Mouse (Mus musculus) G1E (cell line): ENCODE results near the gene Kif5c. TPM values are rescaled to one million over a fixed set of nuclear protein-coding genes. Genes with fewer than 3 reads are reported as not detected.

Experiments used
- ATAC-seq: 2 replicates; pipeline ENCODE4 v1.8.0; 2016; ENCODE audit warnings: mild to moderate bottlenecking; ENCODE audit not compliant: insufficient number of reproducible peaks, poor library complexity, low FRiP score, severe bottlenecking; ENCODE audit errors: extremely low read depth
- DNase-seq: peaks from one replicate; pipeline ENCODE4 v3.0.0; 2012; ENCODE audit warnings: low spot score
- H3K27me3 ChIP-seq: 2 replicates; pipeline ENCODE4 v1.6.1; 2012; ENCODE audit warnings: mild to moderate bottlenecking, low read length, inconsistent platforms; ENCODE audit not compliant: insufficient read depth
- H3K36me3 ChIP-seq: replicated peaks from 2 replicates; pipeline ENCODE3; 2012; ENCODE audit warnings: mild to moderate bottlenecking, inconsistent platforms
- H3K4me1 ChIP-seq: 2 replicates; pipeline ENCODE4 v1.6.1; 2012; ENCODE audit warnings: low read depth, low read length, inconsistent platforms, mixed read lengths; ENCODE audit not compliant: insufficient read depth
- H3K4me3 ChIP-seq: 2 replicates; pipeline ENCODE4 v1.5.1; 2012; ENCODE audit warnings: low read depth, mild to moderate bottlenecking, inconsistent platforms, low read length, moderate library complexity, mixed read lengths
- H3K9me3 ChIP-seq: replicated peaks from 2 replicates; pipeline ENCODE4 v1.6.1; 2012; ENCODE audit warnings: inconsistent platforms
- CTCF ChIP-seq: IDR thresholded peaks from 2 replicates; pipeline ENCODE4 v1.5.1; 2012; ENCODE audit warnings: low read depth, low read length, inconsistent platforms, mixed read lengths
- GATA1 ChIP-seq: IDR thresholded peaks from 2 replicates; pipeline ENCODE4 v1.6.1; 2012; ENCODE audit warnings: borderline replicate concordance, low read length, inconsistent platforms, mixed read lengths
- GATA2 ChIP-seq: IDR thresholded peaks from 2 replicates; pipeline ENCODE4 v1.6.1; 2012; ENCODE audit warnings: low read depth, low read length, inconsistent platforms, borderline replicate concordance
- POLR2AphosphoS5 ChIP-seq: IDR thresholded peaks from 2 replicates; pipeline ENCODE4 v1.6.1; 2012; ENCODE audit warnings: low read depth, low read length, inconsistent platforms; ENCODE audit not compliant: insufficient replicate concordance
- TAL1 ChIP-seq: conservative IDR thresholded peaks from 2 replicates; pipeline ENCODE4 v1.6.1; 2012; ENCODE audit warnings: low read depth, low read length, inconsistent platforms, mixed read lengths
- polyA plus RNA-seq: library from polyadenylated mRNA; stranded (reverse); fragments of >175 nt; gene quantifications from 2 replicates; pipeline ENCODE4 v1.2.3, GENCODE M21; 2012
- total RNA-seq, 2 experiments: library from RNA; stranded (forward) in 1 of 2; stranded (reverse) in 1 of 2; fragments of 200-1000 nt in 1 of 2; fragments of >200 nt in 1 of 2; fragmentation: Nextera tagmentation in 1 of 2; gene quantifications; 2 replicates each; pipeline ENCODE4 v1.2.3; 2014 to 2017

The Kif5c gene
- total and polyA plus RNA-seq, 3 experiments, result 0.02 to 1.8 (median 1.5) TPM

- H3K27me3 ChIP-seq, result peaks cover 5% of the 10 kb centered on the region; the same call in 1 of the 2 replicates
These were observed 24.2 kb upstream of the Kif5c start for GRCm38 (mm10) chr2:49594886-49595285.

GRCm38 (mm10) chr2:49596318-49596717 is 22.8 kb upstream of the Kif5c start:
- Histone ChIP-seq H3K4me3 (no peak overlapping the region), H3K9me3 (no peaks in the 10 kb centered on the region), H3K36me3 (no peaks in the 10 kb centered on the region), H3K27me3 (peaks cover 5% of the 10 kb centered on the region; the same call in 1 of the 2 replicates), H3K4me1 (no peaks in the 10 kb centered on the region)
- ATAC-seq (no peak), DNase-seq (no peak)
- TF ChIP-seq POLR2AphosphoS5 (no peak), TAL1 (no peak), GATA2 (no peak), CTCF (no peak), GATA1 (no peak)

More at GRCm38 (mm10) chr2:49594886-49595285, 24.2 kb upstream of the Kif5c start:
- ATAC-seq, result no peak
- no peaks in the 10 kb centered on the region for H3K4me1 ChIP-seq
- no peak for DNase-seq
- TF ChIP-seq TAL1, result no peak
- no peak for TF ChIP-seq GATA2
- no peak for TF ChIP-seq CTCF
- TF ChIP-seq POLR2AphosphoS5, result no peak
- TF ChIP-seq GATA1, result no peak
- H3K4me3 ChIP-seq, result no peak overlapping the region
- no peaks in the 10 kb centered on the region for H3K36me3 ChIP-seq
- no peaks in the 10 kb centered on the region for H3K9me3 ChIP-seq

GRCm38 (mm10) chr2:49600021-49600681 is 18.9 kb upstream of the Kif5c start:
- no peak overlapping the region for H3K4me3 ChIP-seq
- no peaks in the 10 kb centered on the region for H3K9me3 ChIP-seq
- no peak for ATAC-seq
- TF ChIP-seq TAL1, result no peak
- no peak for TF ChIP-seq CTCF
- no peak for TF ChIP-seq GATA2
- TF ChIP-seq POLR2AphosphoS5, result no peak
- TF ChIP-seq GATA1, result no peak
- H3K27me3 ChIP-seq, result peaks cover 5% of the 10 kb centered on the region; the same call in 1 of the 2 replicates
- H3K4me1 ChIP-seq, result no peaks in the 10 kb centered on the region
- H3K36me3 ChIP-seq, result no peaks in the 10 kb centered on the region
- no peak for DNase-seq

GRCm38 (mm10) chr2:49602791-49603349 is 16.2 kb upstream of the Kif5c start:
- TF ChIP-seq CTCF (no peak), POLR2AphosphoS5 (no peak), TAL1 (no peak), GATA1 (no peak), GATA2 (no peak)
- no peak overlapping the region for H3K4me3 ChIP-seq
- no peak for ATAC-seq
- H3K4me1 ChIP-seq, result no peaks in the 10 kb centered on the region
- H3K36me3 ChIP-seq, result no peaks in the 10 kb centered on the region
- no peak for DNase-seq
- H3K27me3 ChIP-seq, result no peaks in the 10 kb centered on the region; the same call in 1 of the 2 replicates
- peaks cover 1% of the 10 kb centered on the region; the same call in 1 of the 2 replicates for H3K9me3 ChIP-seq

GRCm38 (mm10) chr2:49609611-49610010 is 9.5 kb upstream of the Kif5c start:
- no peak for ATAC-seq
- DNase-seq, result no peak
- TF ChIP-seq CTCF (no peak), GATA2 (no peak), POLR2AphosphoS5 (no peak), TAL1 (no peak), GATA1 (no peak)

GRCm38 (mm10) chr2:49616765-49617164 is 2.3 kb upstream of the Kif5c start:
- DNase-seq, result no peak
- H3K27me3 ChIP-seq, result peaks cover 18% of the 10 kb centered on the region; the same call in 1 of the 2 replicates
- no peaks in the 10 kb centered on the region; the same call in 1 of the 2 replicates for H3K9me3 ChIP-seq
- TF ChIP-seq GATA1 (no peak), TAL1 (no peak), CTCF (no peak), POLR2AphosphoS5 (no peak), GATA2 (no peak)
- no peak for ATAC-seq
- no peaks in the 10 kb centered on the region; the same call in 1 of the 2 replicates for H3K4me1 ChIP-seq
- H3K36me3 ChIP-seq, result no peaks in the 10 kb centered on the region
- no peak overlapping the region for H3K4me3 ChIP-seq

More at GRCm38 (mm10) chr2:49609611-49610010, 9.5 kb upstream of the Kif5c start:
- Histone ChIP-seq H3K36me3 (no peaks in the 10 kb centered on the region), H3K4me1 (no peaks in the 10 kb centered on the region), H3K4me3 (no peak overlapping the region), H3K27me3 (0 out of 2 replicates have a peak, but pooled peaks cover 2% of the 10 kb centered on the region), H3K9me3 (peaks cover 8% of the 10 kb centered on the region)
